Mouse (Mus musculus): ENCODE results near the gene Rbfox3. TPM values are rescaled to one million over a fixed set of nuclear protein-coding genes. Genes with fewer than 3 reads are reported as not detected.

Gene Rbfox3
- polyA plus RNA-seq, 1 experiment from 2014 or later = 0.26 TPM

- Histone ChIP-seq H3K27ac (ENCODE audit: poor library complexity, severe bottlenecking) (no peak overlapping the region), H3K4me2 (no peak overlapping the region), H3K9ac (no peak overlapping the region), H3K4me3 (no peak overlapping the region), H3K36me3 (no peaks in the 10 kb centered on the region), H3K27me3 (replicated peaks) (peaks cover 59% of the 10 kb centered on the region), H3K9me3 (replicated peaks) (no peaks in the 10 kb centered on the region), H3K4me1 (replicated peaks) (no peaks in the 10 kb centered on the region)
- ATAC-seq (ENCODE audit: insufficient number of reproducible peaks, low FRiP score) = no peak
- 75% methylated on average over 8 of the region's 8 CpGs for WGBS
Measured at GRCm38 (mm10) chr11:118546269-118546668, 365.1 kb downstream of the Rbfox3 start.

GRCm38 (mm10) chr11:118545690-118546089 lies 365.7 kb downstream of the Rbfox3 start:
- WGBS = 31% methylated on average over 4 of the region's 4 CpGs
- Histone ChIP-seq H3K4me1 (replicated peaks) (no peaks in the 10 kb centered on the region), H3K9ac (no peak overlapping the region), H3K27ac (ENCODE audit: poor library complexity, severe bottlenecking) (no peak overlapping the region), H3K4me3 (no peak overlapping the region), H3K9me3 (replicated peaks) (no peaks in the 10 kb centered on the region), H3K27me3 (replicated peaks) (peaks cover 61% of the 10 kb centered on the region), H3K36me3 (no peaks in the 10 kb centered on the region), H3K4me2 (no peak overlapping the region)
- ATAC-seq (ENCODE audit: insufficient number of reproducible peaks, low FRiP score) = no peak

- no peak overlapping the region for H3K27ac ChIP-seq (ENCODE audit: poor library complexity, severe bottlenecking)
- no peak overlapping the region for H3K4me2 ChIP-seq
- H3K36me3 ChIP-seq = no peaks in the 10 kb centered on the region
- no peak overlapping the region for H3K9ac ChIP-seq
- 65% methylated on average over 6 of the region's 6 CpGs for WGBS
- H3K27me3 ChIP-seq (replicated peaks) = peaks cover 53% of the 10 kb centered on the region
- ATAC-seq (ENCODE audit: insufficient number of reproducible peaks, low FRiP score) = no peak
- no peak overlapping the region for H3K4me3 ChIP-seq
- H3K9me3 ChIP-seq (replicated peaks) = no peaks in the 10 kb centered on the region
- H3K4me1 ChIP-seq (replicated peaks) = no peaks in the 10 kb centered on the region
Measured at GRCm38 (mm10) chr11:118544564-118544963, 366.8 kb downstream of the Rbfox3 start.

GRCm38 (mm10) chr11:118542906-118543305 lies 368.5 kb downstream of the Rbfox3 start:
- no peaks in the 10 kb centered on the region for H3K9me3 ChIP-seq (replicated peaks)
- peaks cover 47% of the 10 kb centered on the region for H3K27me3 ChIP-seq (replicated peaks)
- H3K27ac ChIP-seq (ENCODE audit: poor library complexity, severe bottlenecking) = no peak overlapping the region
- no peak overlapping the region for H3K9ac ChIP-seq
- no peaks in the 10 kb centered on the region for H3K36me3 ChIP-seq
- H3K4me2 ChIP-seq = no peak overlapping the region
- H3K4me1 ChIP-seq (replicated peaks) = no peaks in the 10 kb centered on the region
- ATAC-seq (ENCODE audit: insufficient number of reproducible peaks, low FRiP score) = no peak
- WGBS = 67% methylated on average over 7 of the region's 7 CpGs
- no peak overlapping the region for H3K4me3 ChIP-seq

- no peaks in the 10 kb centered on the region for H3K9me3 ChIP-seq (replicated peaks)
- H3K4me1 ChIP-seq (replicated peaks) = no peaks in the 10 kb centered on the region
- H3K27ac ChIP-seq (ENCODE audit: poor library complexity, severe bottlenecking) = no peak overlapping the region
- peaks cover 56% of the 10 kb centered on the region for H3K27me3 ChIP-seq (replicated peaks)
- no peaks in the 10 kb centered on the region for H3K36me3 ChIP-seq
- no peak overlapping the region for H3K4me3 ChIP-seq
- H3K4me2 ChIP-seq = no peak overlapping the region
- ATAC-seq (ENCODE audit: insufficient number of reproducible peaks, low FRiP score) = no peak
- no peak overlapping the region for H3K9ac ChIP-seq
- 46% methylated on average over 12 of the region's 12 CpGs for WGBS
Measured at GRCm38 (mm10) chr11:118540411-118541026, 370.9 kb downstream of the Rbfox3 start.

- 77% methylated on average over 11 of the region's 11 CpGs for WGBS
- H3K36me3 ChIP-seq = no peaks in the 10 kb centered on the region
- ATAC-seq (ENCODE audit: insufficient number of reproducible peaks, low FRiP score) = no peak
Measured at GRCm38 (mm10) chr11:118538008-118538407, 373.4 kb downstream of the Rbfox3 start.

GRCm38 (mm10) chr11:118534382-118535092 lies 376.9 kb downstream of the Rbfox3 start:
- Histone ChIP-seq H3K4me1 (replicated peaks) (peaks cover 10% of the 10 kb centered on the region), H3K9ac (no peak overlapping the region), H3K4me2 (no peak overlapping the region), H3K9me3 (replicated peaks) (no peaks in the 10 kb centered on the region), H3K27me3 (replicated peaks) (peaks cover 52% of the 10 kb centered on the region), H3K36me3 (no peaks in the 10 kb centered on the region), H3K4me3 (no peak overlapping the region), H3K27ac (ENCODE audit: poor library complexity, severe bottlenecking) (no peak overlapping the region)
- no peak for ATAC-seq (ENCODE audit: insufficient number of reproducible peaks, low FRiP score)
- WGBS = 30% methylated on average over 18 of the region's 18 CpGs

More at GRCm38 (mm10) chr11:118538008-118538407, 373.4 kb downstream of the Rbfox3 start:
- Histone ChIP-seq H3K4me1 (replicated peaks) (no peaks in the 10 kb centered on the region), H3K4me3 (no peak overlapping the region), H3K9ac (no peak overlapping the region), H3K4me2 (no peak overlapping the region), H3K9me3 (replicated peaks) (no peaks in the 10 kb centered on the region), H3K27me3 (replicated peaks) (peaks cover 66% of the 10 kb centered on the region), H3K27ac (ENCODE audit: poor library complexity, severe bottlenecking) (no peak overlapping the region)

- no peaks in the 10 kb centered on the region for H3K36me3 ChIP-seq
- WGBS = 66% methylated on average over 8 of the region's 8 CpGs
- H3K4me3 ChIP-seq = no peak overlapping the region
- H3K27ac ChIP-seq (ENCODE audit: poor library complexity, severe bottlenecking) = no peak overlapping the region
- H3K27me3 ChIP-seq (replicated peaks) = peaks cover 58% of the 10 kb centered on the region
- no peak overlapping the region for H3K4me2 ChIP-seq
- no peak overlapping the region for H3K9ac ChIP-seq
- peaks cover 12% of the 10 kb centered on the region for H3K4me1 ChIP-seq (replicated peaks)
- H3K9me3 ChIP-seq (replicated peaks) = no peaks in the 10 kb centered on the region
- ATAC-seq (ENCODE audit: insufficient number of reproducible peaks, low FRiP score) = no peak
Measured at GRCm38 (mm10) chr11:118530313-118530712, 381.1 kb downstream of the Rbfox3 start.

GRCm38 (mm10) chr11:118528761-118529160 lies 382.6 kb downstream of the Rbfox3 start:
- Histone ChIP-seq H3K9ac (no peak overlapping the region), H3K27ac (ENCODE audit: poor library complexity, severe bottlenecking) (no peak overlapping the region), H3K9me3 (replicated peaks) (no peaks in the 10 kb centered on the region), H3K4me2 (no peak overlapping the region), H3K36me3 (no peaks in the 10 kb centered on the region), H3K4me1 (replicated peaks) (peaks cover 12% of the 10 kb centered on the region), H3K27me3 (replicated peaks) (peaks cover 43% of the 10 kb centered on the region), H3K4me3 (no peak overlapping the region)
- 80% methylated on average over 9 of the region's 9 CpGs for WGBS
- ATAC-seq (ENCODE audit: insufficient number of reproducible peaks, low FRiP score) = no peak

GRCm38 (mm10) chr11:118525059-118525458 lies 386.3 kb downstream of the Rbfox3 start:
- Histone ChIP-seq H3K27me3 (replicated peaks) (peaks cover 32% of the 10 kb centered on the region), H3K4me1 (replicated peaks) (peaks cover 7% of the 10 kb centered on the region)
- 77% methylated on average over 11 of the region's 11 CpGs for WGBS

GRCm38 (mm10) chr11:118523496-118524145 lies 387.8 kb downstream of the Rbfox3 start:
- H3K4me2 ChIP-seq = no peak overlapping the region
- H3K36me3 ChIP-seq = no peaks in the 10 kb centered on the region
- ATAC-seq (ENCODE audit: insufficient number of reproducible peaks, low FRiP score) = no peak
- no peak overlapping the region for H3K4me3 ChIP-seq
- H3K27ac ChIP-seq (ENCODE audit: poor library complexity, severe bottlenecking) = no peak overlapping the region
- peaks cover 24% of the 10 kb centered on the region for H3K27me3 ChIP-seq (replicated peaks)
- no peaks in the 10 kb centered on the region for H3K9me3 ChIP-seq (replicated peaks)
- no peak overlapping the region for H3K9ac ChIP-seq
- 79% methylated on average over 4 of the region's 4 CpGs for WGBS
- H3K4me1 ChIP-seq (replicated peaks) = no peaks in the 10 kb centered on the region

More at GRCm38 (mm10) chr11:118525059-118525458, 386.3 kb downstream of the Rbfox3 start:
- H3K4me2 ChIP-seq = no peak overlapping the region
- no peaks in the 10 kb centered on the region for H3K9me3 ChIP-seq (replicated peaks)
- no peak overlapping the region for H3K9ac ChIP-seq
- H3K4me3 ChIP-seq = no peak overlapping the region
- no peak overlapping the region for H3K27ac ChIP-seq (ENCODE audit: poor library complexity, severe bottlenecking)
- no peak for ATAC-seq (ENCODE audit: insufficient number of reproducible peaks, low FRiP score)
- H3K36me3 ChIP-seq = no peaks in the 10 kb centered on the region

Data from heart, embryonic 12.5 days (tissue).